In the genomic region with DNA sequence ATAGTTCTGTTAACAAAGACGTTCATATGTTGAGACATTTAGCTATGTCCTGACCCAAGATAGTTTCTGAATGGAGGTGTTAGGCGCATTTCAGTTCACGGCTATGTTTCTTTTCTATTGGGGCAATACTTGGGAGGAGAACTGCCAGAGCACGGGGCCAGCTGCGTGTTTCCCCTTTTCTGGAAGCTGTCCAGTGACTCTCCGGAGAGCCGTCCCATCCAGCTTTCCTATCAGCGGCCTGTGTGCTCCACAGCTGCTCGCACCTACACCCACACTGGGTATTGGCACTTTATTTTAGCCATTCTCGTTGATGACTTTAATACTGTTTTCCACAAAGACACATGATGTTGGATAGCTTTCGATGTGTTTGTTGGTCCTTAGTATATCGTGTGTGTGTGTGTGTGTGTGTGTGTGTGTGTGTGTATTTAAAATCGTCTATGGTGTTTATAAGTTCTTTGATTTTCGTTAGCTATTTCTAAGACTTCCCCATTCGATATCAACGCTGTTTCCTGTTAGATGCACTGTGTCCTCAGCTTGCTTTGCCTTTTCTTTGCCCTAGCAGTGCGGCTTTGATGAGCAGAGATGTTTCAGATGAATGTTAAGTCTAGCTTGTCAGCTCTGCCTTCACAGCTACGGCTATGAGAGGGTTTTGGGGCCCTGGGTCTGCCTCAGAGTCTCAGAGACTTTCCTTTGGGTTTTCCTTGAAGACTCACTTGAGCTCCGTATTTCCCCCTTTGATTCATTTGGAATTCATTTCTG, we compare ENCODE assay signal across 12 mouse cellular contexts. TPM values are rescaled to one million over a fixed set of nuclear protein-coding genes. Genes with fewer than 3 reads are reported as not detected.
DNase-seq lines count a peak whose midpoint lies in the region; ATAC-seq lines count a peak whose summit lies in the region.
"Had no signal": no experiment of that assay in that cellular context is flagged by ENCODE, and none has a peak within 500 bp of the region (broad histone marks: within the 10 kb centered on the region; RNA-seq: fewer than 3 reads in every experiment).

No protein-coding gene starts in this region.

- H3K9ac ChIP-seq in forebrain, embryonic 12.5 days = no peak overlapping the region
- H3K9ac ChIP-seq: embryonic facial prominence, embryonic 13.5 days; kidney, embryonic 15.5 days; liver, embryonic 15.5 days had no signal

- WGBS in hindbrain, embryonic 10.5 days = 88% methylated on average over 19 of the region's 19 CpGs
- WGBS in forebrain, embryonic 12.5 days = 82% methylated on average over 19 of the region's 19 CpGs

- peak; percentile 55 for ATAC-seq in inflammation-experienced regulatory T-cells, adult 6 months
- no peak for ATAC-seq in forebrain, embryonic 12.5 days (ENCODE audit: low FRiP score)
- no peak for ATAC-seq in megakaryocyte-erythroid progenitor cell, adult 5-6 weeks (replicated peaks; ENCODE audit: low FRiP score, low TSS enrichment, poor library complexity, severe bottlenecking)

- no peaks in the 10 kb centered on the region for H3K9me3 ChIP-seq in hindbrain, embryonic 10.5 days
- H3K9me3 ChIP-seq in forebrain, embryonic 12.5 days = no peaks in the 10 kb centered on the region
- H3K9me3 ChIP-seq: embryonic facial prominence, embryonic 13.5 days; kidney, embryonic 15.5 days; liver, embryonic 15.5 days had no signal

- H3K36me3 ChIP-seq in hindbrain, embryonic 10.5 days = no peaks in the 10 kb centered on the region
- H3K36me3 ChIP-seq in forebrain, embryonic 12.5 days (replicated peaks) = no peaks in the 10 kb centered on the region
- H3K36me3 ChIP-seq: embryonic facial prominence, embryonic 13.5 days; kidney, embryonic 15.5 days; liver, embryonic 15.5 days had no signal

- no peak overlapping the region for H3K4me2 ChIP-seq in forebrain, embryonic 12.5 days
- H3K4me2 ChIP-seq: embryonic facial prominence, embryonic 13.5 days; kidney, embryonic 15.5 days; liver, embryonic 15.5 days had no signal

- no peak overlapping the region for H3K4me3 ChIP-seq in hindbrain, embryonic 10.5 days
- H3K4me3 ChIP-seq in forebrain, embryonic 12.5 days (replicated peaks) = no peak overlapping the region
- H3K4me3 ChIP-seq: embryonic facial prominence, embryonic 13.5 days; kidney, embryonic 15.5 days; liver, embryonic 15.5 days; myocyte had no signal

- H3K27ac ChIP-seq in hindbrain, embryonic 10.5 days = no peak overlapping the region
- H3K27ac ChIP-seq in forebrain, embryonic 12.5 days = no peak overlapping the region
- H3K27ac ChIP-seq: embryonic facial prominence, embryonic 13.5 days; kidney, embryonic 15.5 days; liver, embryonic 15.5 days had no signal

- DNase-seq in CD4-positive, CD25-positive, alpha-beta regulatory T cell, adult 2 months (ENCODE audit: low read depth, low spot score) = peak; percentile 60
- peak; percentile 44 for DNase-seq in adrenal gland, adult 8-10 months
- DNase-seq in heart, adult 8-10 months (ENCODE audit: low spot score) = peak; percentile 64
- DNase-seq in hindbrain, embryonic 10.5 days (ENCODE audit: low spot score) = no peak
- DNase-seq in thymus, postnatal 36 days = no peak

- peaks cover 6% of the 10 kb centered on the region for H3K4me1 ChIP-seq in hindbrain, embryonic 10.5 days (replicated peaks)
- H3K4me1 ChIP-seq in forebrain, embryonic 12.5 days = no peaks in the 10 kb centered on the region
- H3K4me1 ChIP-seq: embryonic facial prominence, embryonic 13.5 days; kidney, embryonic 15.5 days; liver, embryonic 15.5 days had no signal

- H3K27me3 ChIP-seq in hindbrain, embryonic 10.5 days (ENCODE audit: insufficient read depth, poor library complexity, severe bottlenecking) = no peaks in the 10 kb centered on the region
- no peaks in the 10 kb centered on the region for H3K27me3 ChIP-seq in forebrain, embryonic 12.5 days
- H3K27me3 ChIP-seq: embryonic facial prominence, embryonic 13.5 days; kidney, embryonic 15.5 days; liver, embryonic 15.5 days had no signal

RNA-seq across cellular contexts. Expression of a gene that starts 34.2 kb away (rescaled TPM):
- 100 to 1,000 TPM in 2 of 4 experiments, 10 to 100 TPM in 2; 95.9 to 132 (median 106) TPM for total RNA-seq in adrenal gland, adult 8-10 months (2022)
- total RNA-seq in heart, adult 8-10 months (2022) = 100 to 1,000 TPM; 135 to 156 (median 140) TPM
- polyA plus RNA-seq in inflammation-experienced regulatory T-cells, adult 6 months (2017; shearing (Covaris generic)) = 10 to 100 TPM; 57.4 to 90.2 (median 67.9) TPM
- 11.4 and 11.9 TPM in 2 replicates for polyA plus RNA-seq in hindbrain, embryonic 10.5 days (2016; fragmentation: Nextera tagmentation; extraction: Ambion mirVana)
- 19.7 and 24.0 TPM in 2 replicates for polyA plus RNA-seq in forebrain, embryonic 12.5 days (2016; fragmentation: Nextera tagmentation; extraction: Ambion mirVana)
- 4.1 and 4.7 TPM in 2 replicates for total RNA-seq in megakaryocyte-erythroid progenitor cell, adult 5-6 weeks (2014; fragmentation: Nextera tagmentation)
- 3.1 and 3.2 TPM in 2 replicates for total RNA-seq in megakaryocyte-erythroid progenitor cell, adult 5-6 weeks (2017)

Comparison
In these comparisons a context has a peak if more than half of its experiments do, and no peak if none do; other contexts are left out.
1. DNase-seq: peak in CD4-positive, CD25-positive, alpha-beta regulatory T cell, adult 2 months (single experiment), adrenal gland, adult 8-10 months (single experiment) and heart, adult 8-10 months (single experiment); none in hindbrain, embryonic 10.5 days (single experiment) and thymus, postnatal 36 days (0 of 2).
2. RNA of a gene that starts 34.2 kb away (total RNA-seq): 135 to 156 TPM in heart, adult 8-10 months and 95.9 to 132 TPM in adrenal gland, adult 8-10 months; 3.1 to 4.7 TPM in megakaryocyte-erythroid progenitor cell, adult 5-6 weeks; every median in the first group is over 10 times any median in the second.